Mouse (Mus musculus) brain, embryonic 14.5 days (tissue): Measurements from ENCODE around the gene Tspan5.

Experiments used
- CTCF ChIP-seq: fragments of 200-500 bp; IDR thresholded peaks from 2 replicates; pipeline ENCODE4 v1.5.1; 2012; ENCODE audit warnings: inconsistent platforms, mild to moderate bottlenecking, moderate library complexity, borderline replicate concordance; ENCODE audit not compliant: insufficient read depth, insufficient read length; ENCODE audit errors: extremely low read depth
- POLR2A ChIP-seq: fragments of 200-500 bp; IDR thresholded peaks from 2 replicates; pipeline ENCODE4 v1.6.1; 2012; ENCODE audit warnings: mild to moderate bottlenecking, inconsistent platforms, borderline replicate concordance; ENCODE audit not compliant: poor library complexity, insufficient read depth, insufficient read length, severe bottlenecking; ENCODE audit errors: extremely low read depth

DNA sequence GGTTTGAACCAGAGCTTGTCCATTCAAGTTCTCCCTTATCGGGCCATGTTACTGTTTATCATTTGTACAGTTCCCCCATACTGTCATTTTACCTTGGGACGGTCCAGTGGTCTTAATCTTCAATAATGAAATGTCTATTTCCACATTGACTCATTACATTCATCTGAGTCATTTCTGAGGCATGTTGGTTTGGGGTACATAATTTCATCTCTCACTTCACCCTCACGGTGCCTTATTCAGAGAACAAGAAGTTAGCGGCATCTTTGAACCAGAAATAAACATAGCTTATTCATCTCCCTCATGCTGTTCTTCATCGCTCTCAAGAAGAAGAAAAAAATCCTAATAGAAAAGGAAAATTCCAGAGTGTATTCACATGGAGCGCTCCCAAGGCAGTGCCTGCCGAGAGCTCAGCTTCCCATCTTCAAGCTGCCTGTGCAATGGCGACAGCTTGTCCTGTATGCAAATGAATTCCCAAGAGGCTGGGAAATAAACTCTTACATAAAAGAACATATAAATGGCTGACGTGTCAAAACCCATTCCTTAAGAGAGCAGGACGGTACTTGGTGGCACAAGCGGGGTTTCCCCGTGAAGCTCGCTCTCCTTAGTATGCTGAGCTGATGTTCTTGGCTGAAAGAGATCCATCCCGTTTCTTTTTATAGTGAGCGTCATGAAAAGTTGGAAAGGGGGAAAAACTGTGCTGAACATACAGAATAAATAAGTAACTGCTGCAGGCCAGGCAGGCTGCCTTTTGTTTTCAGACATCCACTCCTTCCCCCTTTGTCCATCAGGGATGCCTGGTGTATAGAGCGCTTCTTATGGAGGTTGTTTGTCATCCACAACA lies 112.2 kb downstream of the Tspan5 start:
- TF ChIP-seq POLR2A (no peak), CTCF (no peak)
